Mouse (Mus musculus) liver, embryonic 15.5 days (tissue): ENCODE measurements around the gene Muc3. TPM values are rescaled to one million over a fixed set of nuclear protein-coding genes. Genes with fewer than 3 reads are reported as not detected.
A peak's percentile ranks its signal among the peaks of the same experiment; 100 is the strongest.

Experiments
- ATAC-seq: fragments of 200-750 bp; cut with Nextera tagmentation; 2 replicates; pipeline ENCODE4 v1.8.0; 2017; ENCODE audit warnings: moderate number of reproducible peaks, mild to moderate bottlenecking, moderate library complexity; ENCODE audit not compliant: insufficient read depth
- H3K27ac ChIP-seq: fragments of 300-500 bp; sonication (generic); replicated peaks from 2 replicates; pipeline ENCODE4 v1.5.1; 2015; ENCODE audit warnings: mild to moderate bottlenecking, inconsistent platforms
- H3K27me3 ChIP-seq: fragments of 300-500 bp; sonication (generic); 2 replicates; pipeline ENCODE4 v1.6.1; 2015; ENCODE audit warnings: mild to moderate bottlenecking, inconsistent platforms
- H3K36me3 ChIP-seq: fragments of 300-500 bp; sonication (generic); replicated peaks from 2 replicates; pipeline ENCODE4 v1.6.1; 2015; ENCODE audit warnings: moderate library complexity, mild to moderate bottlenecking, inconsistent platforms
- H3K4me1 ChIP-seq: fragments of 300-500 bp; sonication (generic); replicated peaks from 2 replicates; pipeline ENCODE4 v1.6.1; 2015; ENCODE audit warnings: inconsistent platforms
- H3K4me2 ChIP-seq: fragments of 300-500 bp; sonication (generic); 2 replicates; pipeline ENCODE4 v1.6.1; 2015; ENCODE audit warnings: moderate library complexity, mild to moderate bottlenecking, inconsistent platforms
- H3K4me3 ChIP-seq: fragments of 300-500 bp; sonication (generic); replicated peaks from 2 replicates; pipeline ENCODE4 v1.5.1; 2015; ENCODE audit warnings: mild to moderate bottlenecking, inconsistent platforms
- H3K9ac ChIP-seq: fragments of 300-500 bp; sonication (generic); 2 replicates; pipeline ENCODE4 v1.6.1; 2015; ENCODE audit warnings: moderate library complexity, mild to moderate bottlenecking, inconsistent platforms
- H3K9me3 ChIP-seq: fragments of 300-500 bp; sonication (generic); replicated peaks from 2 replicates; pipeline ENCODE4 v1.6.1; 2016; ENCODE audit warnings: inconsistent platforms
- WGBS: fragments of 180-500 bp; shearing (Covaris S2); methylation state at CpG from one replicate; pipeline ENCODE4 v1.1.7; 2015; ENCODE audit warnings: mixed read lengths; ENCODE audit not compliant: insufficient replicate concordance; 5-methylcytosine and 5-hydroxymethylcytosine counted together
- polyA plus RNA-seq: library from polyadenylated mRNA; unstranded; fragments of >200 nt; fragmentation: Nextera tagmentation; extraction: Ambion mirVana; gene quantifications from 2 replicates; pipeline ENCODE4 v1.2.1, GENCODE M21; 2015

The Muc3 gene
- polyA plus RNA-seq, 1 experiment from 2014 or later = not detected

DNA sequence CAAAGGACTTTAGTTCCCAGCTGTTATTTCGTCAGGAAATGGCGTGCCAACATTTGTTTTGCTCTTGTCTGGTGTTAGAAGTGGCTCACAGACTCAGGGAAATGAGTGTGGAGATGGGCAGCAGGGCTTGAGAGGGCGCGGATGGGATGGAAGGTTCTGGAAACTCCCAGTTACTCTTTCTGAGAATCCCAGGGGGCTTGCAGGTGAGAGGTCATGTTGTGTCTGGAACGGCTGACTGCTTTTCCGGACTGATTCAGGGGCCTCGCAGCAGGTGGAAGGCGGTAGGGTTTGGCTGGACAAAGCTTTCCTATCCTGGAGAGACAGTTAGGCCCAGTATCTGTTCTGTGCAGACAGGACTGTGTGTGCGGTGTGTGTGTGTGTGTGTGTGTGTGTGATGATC lies 55.4 kb downstream of the Muc3 start:
- no peak overlapping the region for H3K4me3 ChIP-seq
- WGBS = 60% methylated on average over 9 of the region's 9 CpGs

DNA sequence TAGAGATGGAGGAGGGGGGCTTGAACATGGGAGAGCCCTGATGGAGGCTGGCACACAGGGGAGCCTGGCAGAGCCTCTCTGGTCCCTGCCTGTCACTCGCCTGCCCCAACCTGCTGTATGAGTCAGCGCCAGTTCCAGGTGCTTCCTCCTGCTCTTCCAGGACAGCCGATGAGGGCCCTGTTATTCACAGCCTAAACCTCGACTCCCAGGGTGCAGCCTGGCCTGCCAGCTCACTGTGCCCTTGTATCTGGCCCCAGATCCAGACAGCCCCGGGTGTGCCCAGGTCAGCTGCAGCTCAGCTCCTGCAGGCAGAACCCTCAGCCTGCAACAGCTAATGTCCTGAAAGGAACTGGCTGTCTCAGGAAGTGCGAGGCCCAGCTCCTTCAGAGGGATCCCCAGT lies 57.6 kb downstream of the Muc3 start:
- H3K4me1 ChIP-seq = peaks cover 14% of the 10 kb centered on the region
- 32% methylated on average over 6 of the region's 6 CpGs for WGBS
- H3K4me2 ChIP-seq = no peak overlapping the region
- peak overlapping the region; percentile 7; the same call in 1 of the 2 replicates for H3K27ac ChIP-seq
- H3K9ac ChIP-seq = no peak overlapping the region
- no peaks in the 10 kb centered on the region for H3K27me3 ChIP-seq
- H3K9me3 ChIP-seq = no peaks in the 10 kb centered on the region
- no peaks in the 10 kb centered on the region for H3K36me3 ChIP-seq
- no peak overlapping the region for H3K4me3 ChIP-seq
- ATAC-seq = no peak

More for the DNA sequence above, 55.4 kb downstream of the Muc3 start:
- Histone ChIP-seq H3K27me3 (no peaks in the 10 kb centered on the region), H3K4me2 (no peak overlapping the region), H3K9me3 (no peaks in the 10 kb centered on the region), H3K4me1 (peaks cover 27% of the 10 kb centered on the region), H3K36me3 (no peaks in the 10 kb centered on the region), H3K27ac (no peak overlapping the region), H3K9ac (no peak overlapping the region)
- no peak for ATAC-seq

- peaks cover 14% of the 10 kb centered on the region for H3K4me1 ChIP-seq
- H3K4me2 ChIP-seq = no peak overlapping the region
- H3K27ac ChIP-seq = no peak overlapping the region
- no peak overlapping the region for H3K9ac ChIP-seq
- 62% methylated on average over 10 of the region's 10 CpGs for WGBS
- H3K27me3 ChIP-seq = no peaks in the 10 kb centered on the region
- no peak overlapping the region for H3K4me3 ChIP-seq
- H3K9me3 ChIP-seq = no peaks in the 10 kb centered on the region
- ATAC-seq = no peak
- H3K36me3 ChIP-seq = no peaks in the 10 kb centered on the region
Measured at GRCm38 (mm10) chr5:137090870-137091269, 58.3 kb downstream of the Muc3 start.

DNA sequence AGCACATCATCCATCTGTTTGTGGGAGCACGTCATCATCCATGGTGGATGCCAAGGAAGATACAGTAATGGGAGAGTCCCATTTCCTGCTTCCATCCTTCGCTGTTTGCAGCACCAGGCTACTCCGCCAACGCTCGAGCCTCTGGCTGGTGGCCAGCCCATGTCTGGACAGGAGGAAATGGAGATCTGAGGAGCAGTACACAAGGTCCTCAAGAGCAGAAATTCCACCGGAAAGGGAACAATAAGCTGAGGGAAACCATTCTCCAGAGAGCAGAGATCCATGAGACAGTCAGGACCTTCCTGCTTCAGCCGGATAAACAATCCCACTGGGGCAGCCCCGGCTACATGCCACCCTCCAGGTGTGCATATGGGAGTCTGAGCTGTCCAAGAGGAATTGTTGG lies 61.7 kb downstream of the Muc3 start:
- no peak for ATAC-seq
- 74% methylated on average over 8 of the region's 8 CpGs for WGBS
- Histone ChIP-seq H3K4me1 (peaks cover 27% of the 10 kb centered on the region), H3K27ac (no peak overlapping the region), H3K9me3 (no peaks in the 10 kb centered on the region), H3K27me3 (no peaks in the 10 kb centered on the region), H3K9ac (no peak overlapping the region), H3K4me3 (no peak overlapping the region), H3K36me3 (no peaks in the 10 kb centered on the region), H3K4me2 (no peak overlapping the region)

DNA sequence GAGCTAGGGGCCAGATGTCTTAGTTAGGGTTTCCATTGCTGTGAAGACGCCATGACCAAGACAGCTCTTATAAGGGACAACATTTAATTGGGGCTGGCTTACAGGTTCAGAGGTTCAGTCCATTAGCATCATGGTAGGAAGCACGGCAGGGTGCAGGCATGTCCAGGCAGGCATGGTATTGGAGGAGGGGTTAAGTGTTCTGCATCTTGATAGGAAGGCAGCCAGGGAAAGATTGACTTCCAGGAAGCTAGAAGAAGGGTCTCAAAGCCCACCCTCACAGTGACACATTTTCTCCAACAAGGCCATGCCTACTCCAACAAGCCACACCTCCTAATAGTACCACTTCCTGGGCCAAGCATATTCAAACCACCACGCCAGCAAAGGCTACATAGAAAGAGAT lies 63.4 kb downstream of the Muc3 start:
- Histone ChIP-seq H3K9me3 (no peaks in the 10 kb centered on the region), H3K4me3 (no peak overlapping the region), H3K4me1 (peaks cover 18% of the 10 kb centered on the region), H3K27me3 (no peaks in the 10 kb centered on the region), H3K36me3 (no peaks in the 10 kb centered on the region), H3K9ac (no peak overlapping the region), H3K4me2 (no peak overlapping the region), H3K27ac (peak overlapping the region; percentile 59)
- WGBS = 77% methylated on average over 3 of the region's 3 CpGs
- ATAC-seq = no peak

DNA sequence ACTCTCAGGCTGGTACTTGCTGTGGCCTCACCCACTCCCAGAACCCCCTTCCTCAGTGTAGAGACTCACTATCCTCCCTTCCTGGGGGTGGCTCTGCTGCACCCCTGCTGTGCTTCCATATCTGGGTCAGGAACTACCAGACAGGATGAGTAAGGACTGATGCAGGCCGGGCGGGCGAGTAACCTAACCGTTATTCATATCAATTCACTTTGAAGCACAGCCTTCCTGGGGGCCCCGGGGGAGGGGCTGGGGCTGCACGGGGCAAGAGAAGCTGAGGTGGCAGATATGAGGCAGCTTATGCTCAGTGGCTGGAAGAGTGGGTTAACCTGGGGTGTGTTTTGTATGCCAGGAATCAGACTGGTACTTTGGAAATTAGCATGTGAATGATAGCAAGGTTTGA lies 64.1 kb downstream of the Muc3 start:
- H3K9ac ChIP-seq = no peak overlapping the region
- peak overlapping the region; percentile 15; the same call in 1 of the 2 replicates for H3K4me2 ChIP-seq
- H3K4me3 ChIP-seq = no peak overlapping the region
- peak overlapping the region; percentile 59 for H3K27ac ChIP-seq
- ATAC-seq = peak; percentile 89
- H3K36me3 ChIP-seq = no peaks in the 10 kb centered on the region
- H3K9me3 ChIP-seq = no peaks in the 10 kb centered on the region
- WGBS = 11% methylated on average over 6 of the region's 6 CpGs
- peaks cover 18% of the 10 kb centered on the region for H3K4me1 ChIP-seq
- no peaks in the 10 kb centered on the region for H3K27me3 ChIP-seq

Other genes starting within 250 kb of the Muc3 start
- gene Ift22, start 241.2 kb downstream of the Muc3 start, polyA plus RNA-seq = 7.5 and 9.0 TPM in 2 replicates
- gene Fis1, start 196.0 kb downstream of the Muc3 start, polyA plus RNA-seq = 190 and 201 TPM in 2 replicates
- gene Cldn15, start 182.7 kb downstream of the Muc3 start, polyA plus RNA-seq = 5.9 and 8.1 TPM in 2 replicates
- 15.3 and 19.0 TPM in 2 replicates for gene Plod3, start 162.3 kb downstream of the Muc3 start, polyA plus RNA-seq
- gene Znhit1, start 161.3 kb downstream of the Muc3 start, polyA plus RNA-seq = 50.6 and 53.4 TPM in 2 replicates
- gene Vgf, start 122.9 kb downstream of the Muc3 start, polyA plus RNA-seq = not detected in 2 replicates
- gene Ap1s1, start 103.2 kb downstream of the Muc3 start, polyA plus RNA-seq = 74.7 and 77.6 TPM in 2 replicates
- gene Serpine1, start 77.1 kb downstream of the Muc3 start, polyA plus RNA-seq = 0.06 and 0.20 TPM in 2 replicates
- gene Trim56, start 33.1 kb downstream of the Muc3 start, polyA plus RNA-seq = 11.1 and 15.6 TPM in 2 replicates
- 0.05 TPM in 1 of 2 replicates, not detected in the other for gene Muc3a, start 63.1 kb upstream of the Muc3 start, polyA plus RNA-seq
- 17.2 and 20.7 TPM in 2 replicates for gene Ache, start 138.2 kb upstream of the Muc3 start, polyA plus RNA-seq
- gene Ufsp1, start 145.3 kb upstream of the Muc3 start, polyA plus RNA-seq = 7.4 and 9.6 TPM in 2 replicates
- gene Srrt, start 158.4 kb upstream of the Muc3 start, polyA plus RNA-seq = 68.0 and 76.9 TPM in 2 replicates
- 8.2 and 11.2 TPM in 2 replicates for gene Trip6, start 165.1 kb upstream of the Muc3 start, polyA plus RNA-seq
- gene Slc12a9, start 184.3 kb upstream of the Muc3 start, polyA plus RNA-seq = 3.2 and 3.8 TPM in 2 replicates
- gene Ephb4, start 200.8 kb upstream of the Muc3 start, polyA plus RNA-seq = 7.6 and 8.6 TPM in 2 replicates